ENCODE assay signal across 12 mouse cellular contexts in the genomic region with DNA sequence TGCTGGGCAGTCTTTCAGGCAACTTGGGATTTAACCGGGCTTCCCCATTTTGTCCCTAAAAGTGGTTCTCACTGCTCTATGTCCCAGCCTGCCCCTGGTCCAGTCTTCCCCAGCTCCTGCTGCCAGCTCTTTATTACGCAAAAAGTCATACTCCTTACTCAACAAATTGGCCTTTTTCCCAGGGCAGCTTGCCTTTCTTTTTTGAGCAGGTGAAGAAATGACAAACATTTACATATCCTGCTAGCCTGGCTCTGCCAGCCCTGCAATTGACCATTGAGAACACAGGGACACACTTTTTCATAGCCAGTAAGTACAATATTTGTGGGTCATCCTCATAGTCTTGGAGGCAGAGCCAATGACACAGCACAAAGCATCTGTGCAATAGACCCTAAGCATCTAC. TPM values are rescaled to one million over a fixed set of nuclear protein-coding genes. Genes with fewer than 3 reads are reported as not detected.
DNase-seq lines count a peak whose midpoint lies in the region; ATAC-seq and TF ChIP-seq lines count a peak whose summit lies in the region.
"Had no signal": no experiment of that assay in that cellular context is flagged by ENCODE, and none has a peak within 500 bp of the region (broad histone marks: within the 10 kb centered on the region; RNA-seq: fewer than 3 reads in every experiment).

No protein-coding gene starts in this region.

- no peaks in the 10 kb centered on the region for H3K9me3 ChIP-seq in kidney, embryonic 16.5 days (ENCODE audit: low read length)
- no peaks in the 10 kb centered on the region for H3K9me3 ChIP-seq in lung, postnatal 0 days (ENCODE audit: low read length)
- no peaks in the 10 kb centered on the region for H3K9me3 ChIP-seq in midbrain, embryonic 10.5 days (replicated peaks)
- H3K9me3 ChIP-seq: forebrain, embryonic 12.5 days had no signal

- no peak overlapping the region for H3K4me2 ChIP-seq in kidney, embryonic 16.5 days (replicated peaks; ENCODE audit: low read depth, low read length)
- H3K4me2 ChIP-seq in lung, postnatal 0 days (replicated peaks; ENCODE audit: low read depth, low read length), result no peak overlapping the region
- H3K4me2 ChIP-seq: forebrain, embryonic 12.5 days had no signal

- no peak; the same call in 1 of the 2 replicates for TF ChIP-seq EP300 in lung, postnatal 0 days (IDR thresholded peaks at IDR 0.05)

- TF ChIP-seq CTCF in lung, postnatal 0 days (IDR thresholded peaks at IDR 0.05), result no peak

- no peak overlapping the region for H3K4me3 ChIP-seq in kidney, embryonic 16.5 days (ENCODE audit: low read length)
- H3K4me3 ChIP-seq in lung, postnatal 0 days (ENCODE audit: low read depth, low read length), result no peak overlapping the region
- H3K4me3 ChIP-seq in midbrain, embryonic 10.5 days, result no peak overlapping the region
- H3K4me3 ChIP-seq: forebrain, embryonic 12.5 days had no signal

- no peak overlapping the region for H3K27ac ChIP-seq in kidney, embryonic 16.5 days (ENCODE audit: low read length)
- H3K27ac ChIP-seq in lung, postnatal 0 days (ENCODE audit: low read length), result no peak overlapping the region
- H3K27ac ChIP-seq in midbrain, embryonic 10.5 days (replicated peaks), result no peak overlapping the region
- H3K27ac ChIP-seq: forebrain, embryonic 12.5 days; stomach, postnatal 0 days had no signal

- H3K36me3 ChIP-seq in kidney, embryonic 16.5 days (ENCODE audit: insufficient read depth, low read length), result no peaks in the 10 kb centered on the region
- no peaks in the 10 kb centered on the region for H3K36me3 ChIP-seq in lung, postnatal 0 days (ENCODE audit: insufficient read depth, low read length)
- H3K36me3 ChIP-seq in midbrain, embryonic 10.5 days, result no peaks in the 10 kb centered on the region
- H3K36me3 ChIP-seq: forebrain, embryonic 12.5 days had no signal

- DNase-seq in kidney, adult 9 months, result peak; percentile 44
- DNase-seq in adipocyte (ENCODE audit: low spot score), result peak; percentile 90
- peak; percentile 7 for DNase-seq in adrenal gland, postnatal 25 days
- peak; percentile 83 for DNase-seq in lung, postnatal 0 days (ENCODE audit: low spot score)
- no peak for DNase-seq in midbrain, embryonic 10.5 days (ENCODE audit: low spot score)
- no peak for DNase-seq in layer of hippocampus, postnatal 25 days (ENCODE audit: extremely low spot score in 1 of 2, low spot score in 1 of 2)
- DNase-seq: cerebellum, adult 11 months had no signal

- ATAC-seq in kidney, embryonic 16.5 days (ENCODE audit: low FRiP score, low TSS enrichment), result no peak
- ATAC-seq in lung, postnatal 0 days, result peak; percentile 84
- ATAC-seq: activated CD4-positive, CD25-positive, alpha-beta regulatory T cell, adult 4 months; hindbrain, embryonic 16.5 days had no signal

- no peaks in the 10 kb centered on the region for H3K27me3 ChIP-seq in kidney, embryonic 16.5 days (ENCODE audit: insufficient read depth, low read length)
- no peaks in the 10 kb centered on the region for H3K27me3 ChIP-seq in lung, postnatal 0 days (replicated peaks; ENCODE audit: insufficient read depth, low read length)
- no peaks in the 10 kb centered on the region for H3K27me3 ChIP-seq in midbrain, embryonic 10.5 days (ENCODE audit: low read depth, poor library complexity, severe bottlenecking)
- H3K27me3 ChIP-seq: forebrain, embryonic 12.5 days had no signal

- WGBS in kidney, embryonic 16.5 days, result 90% methylated on average over 2 of the region's 2 CpGs
- whole genome bisulfite sequencing in lung, postnatal 0 days, result 44% methylated on average over 2 of the region's 2 CpGs
- 98% methylated on average over 2 of the region's 2 CpGs for WGBS in midbrain, embryonic 10.5 days

- no peaks in the 10 kb centered on the region for H3K4me1 ChIP-seq in kidney, embryonic 16.5 days (ENCODE audit: insufficient read depth, low read length)
- H3K4me1 ChIP-seq in lung, postnatal 0 days (ENCODE audit: insufficient read depth, low read depth, low read length), result no peaks in the 10 kb centered on the region
- no peaks in the 10 kb centered on the region for H3K4me1 ChIP-seq in midbrain, embryonic 10.5 days
- H3K4me1 ChIP-seq: forebrain, embryonic 12.5 days had no signal

- H3K9ac ChIP-seq in kidney, embryonic 16.5 days (replicated peaks; ENCODE audit: low read length), result no peak overlapping the region
- H3K9ac ChIP-seq in lung, postnatal 0 days (replicated peaks; ENCODE audit: low read depth), result no peak overlapping the region
- H3K9ac ChIP-seq: forebrain, embryonic 12.5 days had no signal

RNA-seq across cellular contexts. Expression of a gene that starts 10.2 kb away (rescaled TPM):
- 0.05 and 0.06 TPM in 2 replicates for polyA plus RNA-seq in kidney, embryonic 16.5 days (2015; fragmentation: Nextera tagmentation; extraction: Ambion mirVana)
- total RNA-seq in adrenal gland, postnatal 25 days (2021), result 0.18 and 0.29 TPM in 2 replicates
- not detected in 2 replicates for polyA plus RNA-seq in lung, postnatal 0 days (2015; fragmentation: Nextera tagmentation; extraction: Ambion mirVana)
- 0.05 TPM in 1 of 2 replicates, not detected in the other for polyA plus RNA-seq in midbrain, embryonic 10.5 days (2016; fragmentation: Nextera tagmentation; extraction: Ambion mirVana)
- under 1 TPM; 0.44 to 0.68 TPM for total RNA-seq in layer of hippocampus, postnatal 25 days (2021)
- polyA plus RNA-seq: activated CD4-positive, CD25-positive, alpha-beta regulatory T cell, adult 4 months; hindbrain, embryonic 16.5 days had no signal

Comparison
In these comparisons a context has a peak if more than half of its experiments do, and no peak if none do; other contexts are left out.
1. DNase-seq: peak in kidney, adult 9 months (single experiment), adipocyte (single experiment), adrenal gland, postnatal 25 days (single experiment) and lung, postnatal 0 days (single experiment); none in midbrain, embryonic 10.5 days (single experiment) and layer of hippocampus, postnatal 25 days (0 of 2).